Mouse (Mus musculus) C2C12 (cell line): ENCODE data around the gene Car1.
A peak's percentile ranks its signal among the peaks of the same experiment; 100 is the strongest.
"Not testable (repeated sequence)": the region's sequence is repeated elsewhere in the genome, so short reads cannot be mapped to it uniquely, and the experiment has no call there.

Experiments used
- CEBPB ChIP-seq: IDR thresholded peaks from one replicate; pipeline ENCODE4 v1.6.1; 2011; ENCODE audit warnings: low read depth, mild to moderate bottlenecking, control low read depth, moderate library complexity
- CTCF ChIP-seq: IDR thresholded peaks from one replicate; pipeline ENCODE4 v1.5.1; 2011; ENCODE audit not compliant: control insufficient read depth, insufficient read depth, insufficient read length
- USF1 ChIP-seq: IDR thresholded peaks from one replicate; pipeline ENCODE4 v1.6.1; 2011; ENCODE audit warnings: low read depth, mild to moderate bottlenecking, control low read depth, moderate library complexity

GRCm38 (mm10) chr3:14783198-14783597 lies 25.0 kb downstream of the Car1 start:
- not testable (repeated sequence) for TF ChIP-seq USF1, CTCF
- TF ChIP-seq CEBPB = peak; percentile 72
